ENCODE assay signal across 19 mouse cellular contexts in the genomic region with DNA sequence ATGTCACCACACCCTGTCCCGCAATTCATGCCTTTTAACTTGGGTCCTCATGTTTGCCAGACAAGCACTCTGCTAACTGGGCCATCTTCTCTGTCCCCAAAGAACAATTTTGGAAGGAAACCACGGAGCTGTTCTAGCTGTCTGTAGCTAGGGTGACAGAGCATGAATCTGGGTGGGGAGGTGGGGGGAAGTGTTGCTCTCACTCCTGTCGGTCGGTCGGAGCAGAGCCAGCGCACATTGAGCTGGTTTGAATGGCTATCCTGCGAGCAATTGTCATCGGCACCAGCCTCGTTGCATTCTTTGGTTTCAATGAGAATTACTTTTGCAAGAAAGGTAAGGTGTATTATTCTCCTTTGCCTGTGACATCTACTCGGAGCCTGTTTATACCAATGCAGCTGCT.
"Had no signal": no experiment of that assay in that cellular context is flagged by ENCODE, and none has a peak within 500 bp of the region (broad histone marks: within the 10 kb centered on the region; RNA-seq: fewer than 3 reads in every experiment).

No protein-coding gene starts in this region.

- H3K4me1 ChIP-seq: kidney, embryonic 15.5 days; limb, embryonic 10.5 days; limb, embryonic 13.5 days; liver, embryonic 12.5 days; liver, embryonic 15.5 days; lung, embryonic 15.5 days; midbrain, embryonic 15.5 days; neural tube, embryonic 13.5 days had no signal

- H3K4me2 ChIP-seq: kidney, embryonic 15.5 days; limb, embryonic 13.5 days; liver, embryonic 12.5 days; liver, embryonic 15.5 days; lung, embryonic 15.5 days; midbrain, embryonic 12.5 days; midbrain, embryonic 15.5 days; neural tube, embryonic 13.5 days had no signal

- H3K9me3 ChIP-seq: kidney, embryonic 15.5 days; limb, embryonic 10.5 days; limb, embryonic 13.5 days; liver, embryonic 12.5 days; liver, embryonic 15.5 days; lung, embryonic 15.5 days; midbrain, embryonic 12.5 days; midbrain, embryonic 15.5 days; neural tube, embryonic 13.5 days had no signal

- ATAC-seq: liver, embryonic 12.5 days; midbrain, embryonic 15.5 days had no signal

- H3K9ac ChIP-seq: kidney, embryonic 15.5 days; limb, embryonic 13.5 days; liver, embryonic 12.5 days; liver, embryonic 15.5 days; lung, embryonic 15.5 days; midbrain, embryonic 12.5 days; midbrain, embryonic 15.5 days; neural tube, embryonic 13.5 days had no signal

- DNase-seq: kidney, postnatal 10 days; kidney, postnatal 36 days; layer of hippocampus, adult 9-11 months; liver; lung, adult 18-20 months; lung, postnatal 14 days; lung, postnatal 4 days; thymus, adult 18-20 months; thymus, postnatal 36 days had no signal

- H3K36me3 ChIP-seq: kidney, embryonic 15.5 days; limb, embryonic 10.5 days; limb, embryonic 13.5 days; liver, embryonic 12.5 days; liver, embryonic 15.5 days; lung, embryonic 15.5 days; midbrain, embryonic 12.5 days; midbrain, embryonic 15.5 days; neural tube, embryonic 13.5 days had no signal

- H3K27me3 ChIP-seq: kidney, embryonic 15.5 days; limb, embryonic 13.5 days; liver, embryonic 12.5 days; liver, embryonic 15.5 days; lung, embryonic 15.5 days; midbrain, embryonic 15.5 days; neural tube, embryonic 13.5 days had no signal

- H3K27ac ChIP-seq: kidney, embryonic 15.5 days; limb, embryonic 10.5 days; limb, embryonic 13.5 days; liver, embryonic 12.5 days; liver, embryonic 15.5 days; lung, embryonic 15.5 days; midbrain, embryonic 12.5 days; midbrain, embryonic 15.5 days; neural tube, embryonic 13.5 days had no signal

- H3K4me3 ChIP-seq: kidney, embryonic 15.5 days; limb, embryonic 10.5 days; limb, embryonic 13.5 days; liver, embryonic 12.5 days; liver, embryonic 15.5 days; lung, embryonic 15.5 days; midbrain, embryonic 12.5 days; midbrain, embryonic 15.5 days; myocyte; neural tube, embryonic 13.5 days had no signal
